Mouse (Mus musculus) lung, postnatal 0 days (tissue): Measurements from ENCODE around the gene Palm2.

Source experiments
- CTCF ChIP-seq: IDR thresholded peaks from 2 replicates; pipeline ENCODE4 v1.5.1; 2016; ENCODE audit warnings: antibody characterized with exemption, mild to moderate bottlenecking
- EP300 ChIP-seq: IDR thresholded peaks from 2 replicates; pipeline ENCODE4 v1.6.1; 2016; ENCODE audit warnings: antibody characterized with exemption, mild to moderate bottlenecking, control low read depth

GRCm38 (mm10) chr4:57557102-57557501 lies 123.1 kb downstream of the Palm2 start:
- TF ChIP-seq CTCF = no peak
- TF ChIP-seq EP300 = no peak
